Mouse (Mus musculus): Measurements from ENCODE around the gene Inafm2. TPM values are rescaled to one million over a fixed set of nuclear protein-coding genes. Genes with fewer than 3 reads are reported as not detected.

Inafm2 gene
- polyA plus RNA-seq, 1 experiment: 11.7 TPM

DNA sequence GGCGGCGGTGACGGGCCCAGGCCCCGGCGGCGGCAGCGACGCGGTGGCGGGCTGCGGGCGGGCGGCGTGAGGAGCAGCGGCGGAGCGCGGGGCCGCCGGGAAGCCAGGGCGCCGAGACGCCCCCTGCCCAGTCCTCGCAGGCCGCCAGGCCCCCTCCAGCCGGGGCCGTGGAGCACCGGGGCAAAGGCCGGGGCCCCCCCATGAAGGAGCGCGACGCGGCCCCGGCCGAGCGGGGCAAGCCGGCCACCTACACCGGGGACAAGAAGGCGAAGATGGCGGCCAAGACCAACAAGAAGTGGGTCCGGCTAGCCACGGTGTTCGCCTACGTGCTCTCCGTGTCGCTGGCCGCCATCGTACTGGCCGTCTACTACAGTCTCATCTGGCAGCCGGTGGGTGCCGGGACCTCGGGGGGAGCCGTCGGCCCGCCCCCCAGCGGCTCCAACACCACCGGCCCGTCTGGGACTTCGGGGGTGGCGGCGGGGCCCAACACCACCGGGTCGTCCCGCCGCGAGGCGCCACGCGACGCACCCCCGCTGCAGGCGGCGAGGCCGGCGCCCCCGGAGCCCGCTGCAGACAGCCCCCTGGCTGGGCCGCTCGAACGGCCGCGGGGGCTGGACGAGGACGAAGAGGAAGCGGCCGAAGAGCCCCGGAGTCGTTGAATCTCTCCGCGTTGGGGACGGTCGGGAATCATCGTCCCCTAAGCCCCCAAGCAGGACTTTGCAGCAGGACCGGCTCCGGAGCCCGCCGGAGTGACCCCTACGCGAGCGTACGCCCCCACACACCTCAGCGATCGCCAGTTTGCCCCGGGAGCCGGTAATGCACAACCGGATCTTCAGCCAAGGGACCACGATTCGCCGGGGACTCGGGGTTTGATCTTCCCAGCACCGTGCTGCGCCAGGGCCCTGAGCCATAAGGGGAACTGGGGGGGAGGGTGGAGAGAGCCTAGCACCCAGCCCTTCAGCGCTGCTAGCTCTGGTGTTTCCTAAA is 650 bp downstream of the Inafm2 start:
- peak; percentile 46 for DNase-seq (ENCODE audit: low read depth)

GRCm38 (mm10) chr2:118747301-118747960 is 1.9 kb downstream of the Inafm2 start:
- peak; percentile 75 for DNase-seq (ENCODE audit: low read depth)

More for the DNA sequence above, 650 bp downstream of the Inafm2 start:
- TF ChIP-seq CTCF (IDR thresholded peaks at IDR 0.05; ENCODE audit: borderline replicate concordance, extremely low read depth, insufficient read depth, insufficient read length): no peak
- no peak for TF ChIP-seq POLR2A (IDR thresholded peaks at IDR 0.05; ENCODE audit: borderline replicate concordance, extremely low read depth, insufficient read depth, insufficient read length, poor library complexity, severe bottlenecking)

DNA sequence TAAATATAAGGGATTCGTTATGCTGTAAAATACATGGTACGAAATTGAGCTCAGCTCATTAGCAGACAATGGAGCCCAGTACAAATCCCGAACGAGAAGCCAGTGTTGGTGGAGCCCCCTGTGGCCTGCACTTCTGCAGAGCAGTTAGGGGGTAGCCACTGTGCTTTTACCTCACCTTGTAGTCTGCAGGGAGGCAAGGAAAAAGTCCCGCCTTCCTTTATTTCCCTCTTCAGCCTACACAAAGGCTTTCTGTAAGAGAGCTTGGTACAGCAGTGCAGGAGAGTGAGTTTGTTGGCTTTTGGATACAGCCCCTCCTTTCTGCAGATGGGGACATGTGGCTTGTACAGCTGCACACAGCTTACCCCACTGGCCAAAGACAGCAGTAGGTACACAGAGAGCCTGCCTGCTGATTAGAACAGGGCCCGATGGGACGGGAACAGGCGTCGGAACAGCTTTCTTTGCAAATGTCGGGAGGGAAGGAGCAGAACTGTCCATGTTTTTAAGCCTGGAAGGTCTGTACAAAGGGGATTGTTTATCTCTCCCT is 3.9 kb downstream of the Inafm2 start:
- TF ChIP-seq CTCF (IDR thresholded peaks at IDR 0.05; ENCODE audit: borderline replicate concordance, extremely low read depth, insufficient read depth, insufficient read length) (no peak), POLR2A (IDR thresholded peaks at IDR 0.05; ENCODE audit: borderline replicate concordance, extremely low read depth, insufficient read depth, insufficient read length, poor library complexity, severe bottlenecking) (no peak)
- peak; percentile 57 for DNase-seq (ENCODE audit: low read depth)

More at GRCm38 (mm10) chr2:118747301-118747960, 1.9 kb downstream of the Inafm2 start:
- no peak for TF ChIP-seq CTCF (IDR thresholded peaks at IDR 0.05; ENCODE audit: borderline replicate concordance, extremely low read depth, insufficient read depth, insufficient read length)

DNA sequence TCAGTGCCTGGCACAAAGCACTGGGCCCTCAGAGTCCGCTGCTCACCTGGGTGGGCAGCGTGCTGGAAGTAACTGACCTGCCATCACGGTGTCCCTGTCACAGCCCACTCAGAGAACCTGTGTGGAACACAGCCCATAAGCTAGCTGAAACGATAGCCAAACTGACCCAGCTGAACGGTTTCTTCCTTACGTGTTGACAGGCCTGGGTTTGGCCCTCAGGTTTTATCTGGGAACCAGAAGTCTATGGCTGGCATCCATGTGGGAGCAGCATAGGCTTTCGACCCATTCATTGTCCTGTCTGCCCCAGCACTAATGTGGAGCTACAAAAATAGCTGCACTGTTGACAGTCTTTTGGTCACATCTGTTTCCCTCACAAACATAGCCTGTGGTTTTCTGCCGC is 4.9 kb downstream of the Inafm2 start:
- no peak for DNase-seq (ENCODE audit: low read depth)
- TF ChIP-seq CTCF (IDR thresholded peaks at IDR 0.05; ENCODE audit: borderline replicate concordance, extremely low read depth, insufficient read depth, insufficient read length) (no peak), POLR2A (IDR thresholded peaks at IDR 0.05; ENCODE audit: borderline replicate concordance, extremely low read depth, insufficient read depth, insufficient read length, poor library complexity, severe bottlenecking) (no peak)

GRCm38 (mm10) chr2:118751896-118752791 is 6.6 kb downstream of the Inafm2 start:
- no peak for TF ChIP-seq CTCF (IDR thresholded peaks at IDR 0.05; ENCODE audit: borderline replicate concordance, extremely low read depth, insufficient read depth, insufficient read length)
- no peak for TF ChIP-seq POLR2A (IDR thresholded peaks at IDR 0.05; ENCODE audit: borderline replicate concordance, extremely low read depth, insufficient read depth, insufficient read length, poor library complexity, severe bottlenecking)
- DNase-seq (ENCODE audit: low read depth): peak; percentile 40

DNA sequence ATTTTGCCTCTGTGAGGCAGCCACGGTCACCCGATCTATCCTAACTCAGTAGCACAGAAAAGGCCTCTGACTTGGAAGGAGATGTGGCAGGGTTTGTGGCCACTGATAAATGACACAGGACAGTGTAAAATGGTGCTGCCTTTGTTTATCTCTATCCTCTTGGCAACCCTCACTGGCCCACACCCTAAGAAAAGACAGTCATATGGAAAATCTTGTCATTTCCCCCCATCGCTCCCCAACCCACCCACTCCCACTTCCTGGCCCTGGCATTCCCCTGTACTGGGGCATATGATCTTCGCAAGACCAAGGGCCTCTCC is 7.2 kb downstream of the Inafm2 start:
- DNase-seq (ENCODE audit: low read depth): no peak
- TF ChIP-seq CTCF (IDR thresholded peaks at IDR 0.05; ENCODE audit: borderline replicate concordance, extremely low read depth, insufficient read depth, insufficient read length) (no peak), POLR2A (IDR thresholded peaks at IDR 0.05; ENCODE audit: borderline replicate concordance, extremely low read depth, insufficient read depth, insufficient read length, poor library complexity, severe bottlenecking) (no peak)

GRCm38 (mm10) chr2:118754143-118754542 is 8.6 kb downstream of the Inafm2 start:
- DNase-seq (ENCODE audit: low read depth): no peak
- TF ChIP-seq POLR2A (IDR thresholded peaks at IDR 0.05; ENCODE audit: borderline replicate concordance, extremely low read depth, insufficient read depth, insufficient read length, poor library complexity, severe bottlenecking) (no peak), CTCF (IDR thresholded peaks at IDR 0.05; ENCODE audit: borderline replicate concordance, extremely low read depth, insufficient read depth, insufficient read length) (no peak)

- TF ChIP-seq CTCF (IDR thresholded peaks at IDR 0.05; ENCODE audit: borderline replicate concordance, extremely low read depth, insufficient read depth, insufficient read length): no peak
- no peak for TF ChIP-seq POLR2A (IDR thresholded peaks at IDR 0.05; ENCODE audit: borderline replicate concordance, extremely low read depth, insufficient read depth, insufficient read length, poor library complexity, severe bottlenecking)
- no peak for DNase-seq (ENCODE audit: low read depth)
Observed at GRCm38 (mm10) chr2:118755407-118755806, 9.8 kb downstream of the Inafm2 start.

- no peak for TF ChIP-seq CTCF (IDR thresholded peaks at IDR 0.05; ENCODE audit: borderline replicate concordance, extremely low read depth, insufficient read depth, insufficient read length)
- no peak for DNase-seq (ENCODE audit: low read depth)
Observed at GRCm38 (mm10) chr2:118756103-118756502, 10.5 kb downstream of the Inafm2 start.

GRCm38 (mm10) chr2:118759828-118760227 is 14.3 kb downstream of the Inafm2 start:
- no peak for TF ChIP-seq POLR2A (IDR thresholded peaks at IDR 0.05; ENCODE audit: borderline replicate concordance, extremely low read depth, insufficient read depth, insufficient read length, poor library complexity, severe bottlenecking)
- TF ChIP-seq CTCF (IDR thresholded peaks at IDR 0.05; ENCODE audit: borderline replicate concordance, extremely low read depth, insufficient read depth, insufficient read length): peak; percentile 80
- peak; percentile 85 for DNase-seq (ENCODE audit: low read depth)

Data from brain, embryonic 14.5 days (tissue).